Mouse (Mus musculus): ENCODE results near the gene Kcnj10. TPM values are rescaled to one million over a fixed set of nuclear protein-coding genes. Genes with fewer than 3 reads are reported as not detected.

Gene Kcnj10
- polyA plus RNA-seq, 1 experiment from 2014 or later: 0.28 TPM

GRCm38 (mm10) chr1:172357550-172357949 is 16.5 kb downstream of the Kcnj10 start:
- DNase-seq (ENCODE audit: low spot score) (peak; percentile 30), ATAC-seq (ENCODE audit: low read depth) (peak; percentile 53; the same call in 1 of the 2 replicates)
- Histone ChIP-seq H3K4me3 (ENCODE audit: low read depth, low read length) (no peak overlapping the region), H3K36me3 (ENCODE audit: control insufficient read depth, insufficient read depth, low read length) (no peaks in the 10 kb centered on the region), H3K27me3 (replicated peaks; ENCODE audit: control insufficient read depth, insufficient read depth, low read length) (no peaks in the 10 kb centered on the region), H3K9me3 (ENCODE audit: control insufficient read depth, low read length) (no peaks in the 10 kb centered on the region), H3K4me2 (ENCODE audit: low read depth, low read length) (no peak overlapping the region), H3K9ac (ENCODE audit: low read depth, low read length) (no peak overlapping the region), H3K4me1 (ENCODE audit: control insufficient read depth, insufficient read depth, low read length) (no peaks in the 10 kb centered on the region), H3K27ac (replicated peaks; ENCODE audit: low read depth, low read length) (no peak overlapping the region)
- WGBS: 4% methylated on average over 1 of the region's 1 CpGs

DNA sequence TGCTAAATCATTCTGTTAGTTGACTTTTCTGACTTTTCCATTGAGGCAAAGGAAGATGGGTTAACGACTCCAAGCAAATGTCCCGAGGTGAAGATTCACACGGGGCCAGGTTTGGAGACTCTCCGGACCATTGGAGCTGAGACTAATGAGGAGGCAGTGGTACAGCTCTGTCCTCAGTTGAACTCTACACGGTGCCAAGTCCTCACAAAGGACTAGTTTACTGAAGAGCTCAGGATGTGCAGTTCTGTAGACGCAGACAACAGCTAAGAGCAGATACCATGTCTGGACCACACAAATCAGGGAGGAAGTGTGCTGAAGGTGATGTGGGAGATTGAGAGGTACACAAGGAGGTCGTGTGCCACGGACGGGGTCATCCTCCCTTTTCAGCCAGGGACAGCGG is 17.3 kb downstream of the Kcnj10 start:
- 72% methylated on average over 10 of the region's 10 CpGs for WGBS
- no peaks in the 10 kb centered on the region for H3K9me3 ChIP-seq (ENCODE audit: control insufficient read depth, low read length)
- ATAC-seq (ENCODE audit: low read depth) (no peak), DNase-seq (ENCODE audit: low spot score) (no peak)
- H3K27me3 ChIP-seq (replicated peaks; ENCODE audit: control insufficient read depth, insufficient read depth, low read length): no peaks in the 10 kb centered on the region
- no peaks in the 10 kb centered on the region for H3K36me3 ChIP-seq (ENCODE audit: control insufficient read depth, insufficient read depth, low read length)
- H3K9ac ChIP-seq (ENCODE audit: low read depth, low read length): no peak overlapping the region
- H3K4me1 ChIP-seq (ENCODE audit: control insufficient read depth, insufficient read depth, low read length): no peaks in the 10 kb centered on the region
- no peak overlapping the region for H3K4me2 ChIP-seq (ENCODE audit: low read depth, low read length)
- H3K4me3 ChIP-seq (ENCODE audit: low read depth, low read length): no peak overlapping the region
- H3K27ac ChIP-seq (replicated peaks; ENCODE audit: low read depth, low read length): no peak overlapping the region

- WGBS: 7% methylated on average over 6 of the region's 6 CpGs
Measured at GRCm38 (mm10) chr1:172364684-172365083, 23.7 kb downstream of the Kcnj10 start.

DNA sequence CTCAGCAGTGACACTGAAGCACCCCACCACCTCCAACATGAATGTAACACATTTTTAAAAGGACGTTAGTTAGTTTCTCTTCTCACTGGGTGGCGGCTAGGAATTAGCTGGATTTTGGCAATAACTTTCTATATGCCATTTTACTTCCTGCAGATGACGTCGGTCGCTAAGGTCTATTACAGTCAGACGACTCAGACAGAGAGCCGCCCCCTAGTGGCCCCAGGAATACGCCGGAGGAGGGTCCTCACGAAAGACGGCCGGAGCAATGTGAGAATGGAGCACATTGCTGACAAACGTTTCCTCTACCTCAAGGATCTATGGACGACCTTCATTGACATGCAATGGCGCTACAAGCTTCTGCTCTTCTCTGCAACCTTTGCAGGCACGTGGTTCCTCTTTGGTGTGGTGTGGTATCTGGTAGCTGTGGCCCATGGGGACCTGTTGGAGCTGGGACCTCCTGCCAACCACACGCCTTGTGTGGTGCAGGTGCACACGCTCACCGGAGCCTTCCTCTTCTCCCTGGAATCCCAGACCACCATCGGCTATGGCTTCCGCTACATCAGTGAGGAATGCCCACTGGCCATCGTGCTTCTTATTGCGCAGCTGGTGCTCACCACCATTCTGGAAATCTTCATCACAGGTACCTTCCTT is 27.9 kb downstream of the Kcnj10 start:
- H3K27ac ChIP-seq (replicated peaks; ENCODE audit: low read depth, low read length): no peak overlapping the region
- ATAC-seq (ENCODE audit: low read depth): no peak
- H3K4me3 ChIP-seq (ENCODE audit: low read depth, low read length): no peak overlapping the region
- peak; percentile 65 for DNase-seq (ENCODE audit: low spot score)
- no peak overlapping the region for H3K9ac ChIP-seq (ENCODE audit: low read depth, low read length)
- H3K27me3 ChIP-seq (replicated peaks; ENCODE audit: control insufficient read depth, insufficient read depth, low read length): no peaks in the 10 kb centered on the region
- 28% methylated on average over 23 of the region's 23 CpGs for WGBS
- no peaks in the 10 kb centered on the region for H3K4me1 ChIP-seq (ENCODE audit: control insufficient read depth, insufficient read depth, low read length)
- H3K36me3 ChIP-seq (ENCODE audit: control insufficient read depth, insufficient read depth, low read length): no peaks in the 10 kb centered on the region
- peak overlapping the region; percentile 22; the same call in 1 of the 2 replicates for H3K4me2 ChIP-seq (ENCODE audit: low read depth, low read length)
- H3K9me3 ChIP-seq (ENCODE audit: control insufficient read depth, low read length): no peaks in the 10 kb centered on the region

More at GRCm38 (mm10) chr1:172364684-172365083, 23.7 kb downstream of the Kcnj10 start:
- Histone ChIP-seq H3K27me3 (replicated peaks; ENCODE audit: control insufficient read depth, insufficient read depth, low read length) (no peaks in the 10 kb centered on the region), H3K27ac (replicated peaks; ENCODE audit: low read depth, low read length) (no peak overlapping the region), H3K4me3 (ENCODE audit: low read depth, low read length) (no peak overlapping the region), H3K9me3 (ENCODE audit: control insufficient read depth, low read length) (no peaks in the 10 kb centered on the region), H3K4me1 (ENCODE audit: control insufficient read depth, insufficient read depth, low read length) (no peaks in the 10 kb centered on the region), H3K36me3 (ENCODE audit: control insufficient read depth, insufficient read depth, low read length) (no peaks in the 10 kb centered on the region), H3K4me2 (ENCODE audit: low read depth, low read length) (no peak overlapping the region), H3K9ac (ENCODE audit: low read depth, low read length) (no peak overlapping the region)
- DNase-seq (ENCODE audit: low spot score) (peak; percentile 42), ATAC-seq (ENCODE audit: low read depth) (peak; percentile 32; the same call in 1 of the 2 replicates)

- H3K4me2 ChIP-seq (ENCODE audit: low read depth, low read length): peak within 1 kb of the TSS; percentile 96
- peak within 1 kb of the TSS; percentile 98 for H3K4me3 ChIP-seq (ENCODE audit: low read depth, low read length)
- peak within 1 kb of the TSS; percentile 84 for H3K27ac ChIP-seq (replicated peaks; ENCODE audit: low read depth, low read length)
- DNase-seq (ENCODE audit: low spot score) (peak; percentile 99), ATAC-seq (ENCODE audit: low read depth) (peak; percentile 99)
- peaks cover 16% of the 10 kb centered on the region for H3K4me1 ChIP-seq (ENCODE audit: control insufficient read depth, insufficient read depth, low read length)
- H3K9me3 ChIP-seq (ENCODE audit: control insufficient read depth, low read length): no peaks in the 10 kb centered on the region
- no peaks in the 10 kb centered on the region for H3K27me3 ChIP-seq (replicated peaks; ENCODE audit: control insufficient read depth, insufficient read depth, low read length)
- peaks cover 16% of the 10 kb centered on the region for H3K36me3 ChIP-seq (ENCODE audit: control insufficient read depth, insufficient read depth, low read length)
- peak within 1 kb of the TSS; percentile 86 for H3K9ac ChIP-seq (ENCODE audit: low read depth, low read length)
- WGBS: under 1% methylated on average over 29 of the region's 39 CpGs
Measured at GRCm38 (mm10) chr1:172376198-172376667, 35.2 kb downstream of the Kcnj10 start, which contains the start of gene Pigm. TSS of gene Pigm (plus strand) at chr1:172376546.

- ATAC-seq (ENCODE audit: low read depth): peak; percentile 20; the same call in 1 of the 2 replicates
Measured at GRCm38 (mm10) chr1:172376758-172377458, 35.9 kb downstream of the Kcnj10 start.

GRCm38 (mm10) chr1:172380066-172380465 is 39.1 kb downstream of the Kcnj10 start:
- Histone ChIP-seq H3K36me3 (ENCODE audit: control insufficient read depth, insufficient read depth, low read length) (peaks cover 31% of the 10 kb centered on the region), H3K27ac (replicated peaks; ENCODE audit: low read depth, low read length) (no peak overlapping the region), H3K27me3 (replicated peaks; ENCODE audit: control insufficient read depth, insufficient read depth, low read length) (no peaks in the 10 kb centered on the region), H3K4me2 (ENCODE audit: low read depth, low read length) (no peak overlapping the region), H3K9ac (ENCODE audit: low read depth, low read length) (no peak overlapping the region), H3K4me3 (ENCODE audit: low read depth, low read length) (no peak overlapping the region), H3K4me1 (ENCODE audit: control insufficient read depth, insufficient read depth, low read length) (peaks cover 16% of the 10 kb centered on the region), H3K9me3 (ENCODE audit: control insufficient read depth, low read length) (no peaks in the 10 kb centered on the region)
- no peak for ATAC-seq (ENCODE audit: low read depth)
- no peak for DNase-seq (ENCODE audit: low spot score)
- 76% methylated on average over 10 of the region's 10 CpGs for WGBS

More at GRCm38 (mm10) chr1:172376758-172377458, 35.9 kb downstream of the Kcnj10 start:
- 3% methylated on average over 52 of the region's 62 CpGs for WGBS
- peak overlapping the region; percentile 86 for H3K9ac ChIP-seq (ENCODE audit: low read depth, low read length)
- peak overlapping the region; percentile 68; the same call in 1 of the 2 replicates for H3K27ac ChIP-seq (replicated peaks; ENCODE audit: low read depth, low read length)
- no peak for DNase-seq (ENCODE audit: low spot score)
- no peaks in the 10 kb centered on the region for H3K27me3 ChIP-seq (replicated peaks; ENCODE audit: control insufficient read depth, insufficient read depth, low read length)
- peak overlapping the region; percentile 98 for H3K4me3 ChIP-seq (ENCODE audit: low read depth, low read length)
- peak overlapping the region; percentile 96 for H3K4me2 ChIP-seq (ENCODE audit: low read depth, low read length)
- no peaks in the 10 kb centered on the region for H3K9me3 ChIP-seq (ENCODE audit: control insufficient read depth, low read length)
- H3K36me3 ChIP-seq (ENCODE audit: control insufficient read depth, insufficient read depth, low read length): peaks cover 23% of the 10 kb centered on the region
- peaks cover 16% of the 10 kb centered on the region for H3K4me1 ChIP-seq (ENCODE audit: control insufficient read depth, insufficient read depth, low read length)

- no peak overlapping the region for H3K27ac ChIP-seq (replicated peaks; ENCODE audit: low read depth, low read length)
- H3K27me3 ChIP-seq (replicated peaks; ENCODE audit: control insufficient read depth, insufficient read depth, low read length): no peaks in the 10 kb centered on the region
- H3K4me1 ChIP-seq (ENCODE audit: control insufficient read depth, insufficient read depth, low read length): peaks cover 11% of the 10 kb centered on the region
- H3K36me3 ChIP-seq (ENCODE audit: control insufficient read depth, insufficient read depth, low read length): peaks cover 31% of the 10 kb centered on the region
- no peaks in the 10 kb centered on the region for H3K9me3 ChIP-seq (ENCODE audit: control insufficient read depth, low read length)
- H3K9ac ChIP-seq (ENCODE audit: low read depth, low read length): no peak overlapping the region
- no peak overlapping the region for H3K4me3 ChIP-seq (ENCODE audit: low read depth, low read length)
- H3K4me2 ChIP-seq (ENCODE audit: low read depth, low read length): no peak overlapping the region
- no peak for ATAC-seq (ENCODE audit: low read depth)
- no peak for DNase-seq (ENCODE audit: low spot score)
- 91% methylated on average over 1 of the region's 1 CpGs for WGBS
Measured at GRCm38 (mm10) chr1:172382090-172382489, 41.1 kb downstream of the Kcnj10 start.

All from embryonic facial prominence, embryonic 14.5 days (tissue).